Mouse (Mus musculus) erythroblast, embryonic 14.5 days (primary cell): ENCODE results near the gene Cd200r3.

ENCODE experiments used
- GATA1 ChIP-seq: IDR thresholded peaks from 2 replicates; pipeline ENCODE4 v1.6.1; 2012; ENCODE audit warnings: low read length, inconsistent platforms, mixed read lengths
- TAL1 ChIP-seq: IDR thresholded peaks from 3 replicates; pipeline ENCODE4 v1.6.1; 2012; ENCODE audit warnings: low read length, inconsistent platforms, mixed read lengths

DNA sequence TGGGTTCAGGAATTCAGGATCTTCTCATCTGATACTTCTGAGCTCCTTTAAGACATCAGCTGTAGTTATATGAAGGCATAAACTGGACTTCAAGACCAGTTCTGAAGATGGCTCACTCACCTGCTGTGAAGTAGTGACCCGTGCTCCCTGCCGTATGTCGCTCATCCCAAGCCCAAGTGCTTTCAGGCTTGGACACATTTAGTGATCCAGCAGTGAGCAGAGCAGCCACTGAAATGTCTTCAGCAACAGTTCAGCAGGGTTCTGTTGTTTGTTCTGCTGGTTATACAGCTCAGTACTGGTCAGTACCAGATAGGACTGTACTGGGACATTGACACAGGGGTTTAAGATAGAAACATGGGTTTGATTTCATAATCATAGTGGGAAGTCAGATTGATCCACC is 24.6 kb downstream of the Cd200r3 start:
- TF ChIP-seq TAL1 (no peak), GATA1 (no peak)
